Mouse (Mus musculus): ENCODE data around the gene Atp1b1.

The Atp1b1 gene

DNA sequence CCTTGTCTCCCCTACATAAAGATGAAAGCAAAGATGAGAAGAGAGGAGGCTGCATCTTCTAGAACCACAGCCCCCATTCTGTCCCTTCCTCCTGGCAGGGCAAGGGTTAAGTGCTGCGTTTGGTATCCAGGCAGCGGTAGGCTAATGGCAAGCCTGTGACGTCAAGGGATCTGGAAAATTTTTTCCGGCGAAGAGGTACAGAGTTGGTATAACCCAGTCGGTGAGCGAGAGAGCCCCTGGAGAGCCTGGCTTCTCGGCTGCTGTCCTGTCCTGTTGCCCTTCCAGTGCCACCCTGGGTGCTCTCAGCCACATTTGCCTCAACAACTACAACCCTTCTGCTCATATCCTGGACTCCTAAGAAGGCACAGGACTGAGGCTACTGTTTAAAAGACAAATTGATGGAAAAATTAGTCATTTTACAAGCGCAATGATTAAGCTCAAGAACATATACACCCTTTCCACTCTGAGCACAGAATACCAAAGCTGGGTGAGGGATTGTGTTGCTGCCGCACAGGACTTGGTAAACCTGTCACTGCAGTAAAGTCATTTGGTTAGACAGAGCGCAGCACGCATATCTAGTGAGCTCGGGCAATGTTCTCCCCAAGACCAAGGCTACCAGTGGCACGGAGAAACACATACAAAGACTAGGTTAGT lies 3.3 kb downstream of the Atp1b1 start:
- TF ChIP-seq GATA4 (IDR thresholded peaks at IDR 0.05; ENCODE audit: insufficient replicate concordance, low read length): no peak

DNA sequence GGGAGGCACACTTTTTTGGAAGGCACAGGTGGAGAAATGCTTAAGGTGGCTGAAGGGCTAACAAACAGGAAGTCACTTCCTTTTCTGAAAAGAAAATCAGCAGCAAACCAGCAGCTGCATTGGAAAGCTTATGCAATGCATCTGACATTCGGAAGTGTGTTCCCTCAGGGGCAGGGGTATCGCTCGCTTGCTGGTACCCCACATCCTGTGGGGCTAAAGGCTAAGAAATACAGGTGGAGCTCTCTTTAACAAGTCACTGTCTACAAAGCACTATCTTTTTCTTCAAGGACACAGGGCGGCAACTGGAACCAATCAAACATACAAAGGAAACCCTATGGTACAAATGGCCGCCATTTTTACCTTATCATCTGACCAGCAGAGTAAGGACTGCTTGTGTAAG lies 4.4 kb downstream of the Atp1b1 start:
- TF ChIP-seq GATA4 (IDR thresholded peaks at IDR 0.05; ENCODE audit: insufficient replicate concordance, low read length): no peak

DNA sequence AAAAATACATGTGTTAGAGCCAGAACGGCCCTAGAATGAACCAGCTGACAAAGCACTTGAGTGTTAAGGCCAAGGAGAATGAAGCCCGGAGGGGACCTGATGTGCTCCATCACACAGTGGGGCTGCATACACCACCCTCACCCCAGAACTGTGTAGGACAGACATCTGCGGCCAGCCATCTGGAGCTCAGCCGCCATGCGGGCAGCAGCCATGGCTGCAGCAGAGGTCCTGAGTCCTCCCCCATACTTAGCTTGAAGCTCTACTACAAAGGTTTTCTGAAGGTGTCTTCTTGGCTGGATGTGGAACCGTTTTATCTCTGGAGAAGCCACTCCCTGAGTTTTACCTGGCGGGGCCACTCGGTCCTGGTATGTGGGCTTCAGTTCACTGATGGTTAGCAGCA lies 5.0 kb downstream of the Atp1b1 start:
- no peak for TF ChIP-seq GATA4 (IDR thresholded peaks at IDR 0.05; ENCODE audit: insufficient replicate concordance, low read length)

DNA sequence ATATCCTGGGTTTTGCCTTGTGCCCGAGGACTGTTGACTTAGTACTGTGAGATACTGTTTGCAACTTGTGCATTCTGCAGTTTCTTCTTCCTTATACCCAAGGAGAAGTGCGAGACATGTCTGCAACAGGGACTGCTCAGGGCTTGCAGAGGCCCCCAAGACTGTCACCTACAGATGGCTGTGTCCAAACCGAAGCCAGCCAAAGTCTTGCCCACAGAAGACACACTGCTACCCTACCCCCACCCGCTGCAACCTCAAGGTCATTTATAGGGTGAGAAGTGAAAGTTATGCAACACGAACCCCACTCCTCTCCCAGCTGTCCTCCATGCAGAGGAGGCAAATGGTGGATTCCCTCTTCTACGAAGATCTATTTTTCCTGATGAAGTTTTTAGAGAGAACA lies 5.6 kb downstream of the Atp1b1 start:
- TF ChIP-seq GATA4 (IDR thresholded peaks at IDR 0.05; ENCODE audit: insufficient replicate concordance, low read length): no peak

DNA sequence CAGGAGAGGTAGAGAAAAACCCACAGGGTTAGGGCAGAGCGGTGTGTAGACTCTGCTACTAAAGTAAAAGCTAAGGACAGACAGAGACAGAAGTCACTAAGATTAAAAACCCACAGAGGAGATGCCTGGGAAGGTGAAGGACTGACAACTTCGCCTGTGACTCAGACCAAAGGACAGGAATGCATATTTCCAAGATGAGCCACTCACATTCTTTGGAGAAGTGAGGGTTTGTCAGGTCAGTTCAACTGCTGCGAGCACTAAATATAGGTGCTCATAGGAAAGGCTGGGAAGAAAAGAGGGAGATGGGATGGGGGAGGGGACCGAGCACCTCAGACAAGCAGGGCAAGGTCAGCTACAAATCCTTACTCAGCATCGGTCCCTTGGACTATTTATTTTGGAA lies 6.8 kb downstream of the Atp1b1 start:
- no peak for TF ChIP-seq GATA4 (IDR thresholded peaks at IDR 0.05; ENCODE audit: insufficient replicate concordance, low read length)

DNA sequence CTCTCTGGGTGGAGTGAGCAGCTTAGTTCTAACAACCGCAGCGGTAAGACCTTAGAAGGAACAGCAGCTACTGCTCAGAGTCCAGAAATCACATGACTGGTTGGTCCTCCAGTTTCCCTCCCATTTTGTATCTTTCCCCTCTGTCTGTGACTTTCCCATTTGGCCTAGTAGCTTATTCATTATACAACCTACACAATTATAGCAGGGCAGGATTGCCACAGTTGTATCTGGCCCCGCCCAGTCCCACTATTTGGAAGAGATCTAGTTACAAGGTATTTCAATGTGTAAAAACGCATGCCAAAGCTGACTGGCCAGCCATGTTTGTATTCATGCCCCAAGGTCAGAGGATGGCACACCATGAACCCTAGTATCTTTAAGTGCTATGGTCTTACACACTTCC lies 7.5 kb downstream of the Atp1b1 start:
- no peak for TF ChIP-seq GATA4 (IDR thresholded peaks at IDR 0.05; ENCODE audit: insufficient replicate concordance, low read length)

DNA sequence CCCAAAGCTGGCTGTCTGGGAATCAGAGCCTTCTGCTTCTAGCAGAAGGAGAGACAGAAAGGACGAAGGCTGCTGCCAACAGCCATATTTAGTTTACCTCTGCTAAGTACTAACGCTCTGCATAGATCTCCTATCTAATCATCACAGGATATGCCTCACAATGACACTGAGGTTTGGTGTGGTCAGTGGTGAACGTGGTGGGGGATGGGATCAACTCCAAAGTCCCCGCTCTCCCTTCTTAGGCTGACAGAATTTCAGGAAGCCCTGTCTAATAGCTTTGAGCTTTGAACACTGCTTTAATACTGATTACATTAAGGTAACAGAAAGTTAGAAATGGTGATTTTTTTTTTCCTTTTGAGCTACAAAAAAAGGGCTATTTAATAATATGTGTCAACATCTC lies 7.9 kb downstream of the Atp1b1 start:
- no peak for TF ChIP-seq GATA4 (IDR thresholded peaks at IDR 0.05; ENCODE audit: insufficient replicate concordance, low read length)

DNA sequence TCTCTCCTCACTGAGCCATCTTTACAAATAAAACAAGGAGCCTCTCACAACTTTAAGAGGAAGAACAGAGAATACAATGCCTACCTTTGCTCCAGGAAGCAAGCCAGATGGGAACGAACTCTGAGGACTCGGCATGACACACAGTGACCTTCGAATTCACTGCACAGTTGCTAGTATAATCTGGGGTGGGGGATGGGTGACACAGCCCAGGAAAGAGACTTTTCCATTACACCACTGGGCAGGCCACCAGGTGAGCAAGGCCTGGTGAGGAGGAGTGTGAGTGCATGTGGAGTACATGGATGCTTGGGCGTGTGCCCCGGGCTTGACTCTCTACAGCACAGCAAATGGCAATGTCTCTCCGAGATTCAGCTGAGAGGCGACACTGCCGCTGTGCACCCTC lies 8.5 kb downstream of the Atp1b1 start:
- TF ChIP-seq GATA4 (IDR thresholded peaks at IDR 0.05; ENCODE audit: insufficient replicate concordance, low read length): no peak

DNA sequence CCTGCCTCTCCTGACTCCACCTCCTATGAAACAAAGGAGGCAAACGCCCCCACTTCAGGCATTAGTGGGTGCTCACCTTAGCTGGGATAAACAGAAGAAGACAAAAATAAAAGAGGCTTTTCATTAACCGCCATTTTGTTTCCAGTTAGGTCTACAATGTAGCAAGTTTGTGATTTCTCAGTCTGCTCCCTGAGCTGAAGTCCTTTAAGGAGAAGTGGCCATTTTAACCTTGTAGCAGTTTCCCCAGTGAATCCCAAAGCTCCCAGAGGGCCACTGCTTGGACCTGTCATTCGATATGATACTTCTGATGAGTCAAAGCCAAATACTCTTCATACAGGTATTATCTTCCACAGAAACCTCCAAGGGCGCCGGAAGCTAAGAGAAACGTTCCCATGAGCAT lies 10.6 kb downstream of the Atp1b1 start:
- no peak for TF ChIP-seq GATA4 (IDR thresholded peaks at IDR 0.05; ENCODE audit: insufficient replicate concordance, low read length)

DNA sequence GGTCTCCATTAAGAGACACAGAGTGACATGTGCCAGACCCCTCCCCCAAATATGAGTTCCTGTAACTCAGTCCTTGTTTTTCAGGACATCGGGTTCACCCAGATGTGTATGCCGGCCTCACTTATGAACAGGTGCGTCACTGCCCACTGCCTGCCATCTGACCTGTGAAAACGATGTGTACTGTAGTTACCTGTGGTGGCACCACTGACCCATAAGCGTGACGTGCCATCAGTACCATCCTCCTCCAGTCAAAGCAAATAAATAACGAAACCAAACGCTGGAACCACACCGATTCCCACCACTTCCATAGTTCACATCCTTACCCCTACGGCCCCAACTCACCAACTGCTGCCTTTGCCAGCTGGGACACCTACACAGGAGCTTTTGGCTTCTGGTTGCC lies 11.6 kb downstream of the Atp1b1 start:
- no peak for TF ChIP-seq GATA4 (IDR thresholded peaks at IDR 0.05; ENCODE audit: insufficient replicate concordance, low read length)

DNA sequence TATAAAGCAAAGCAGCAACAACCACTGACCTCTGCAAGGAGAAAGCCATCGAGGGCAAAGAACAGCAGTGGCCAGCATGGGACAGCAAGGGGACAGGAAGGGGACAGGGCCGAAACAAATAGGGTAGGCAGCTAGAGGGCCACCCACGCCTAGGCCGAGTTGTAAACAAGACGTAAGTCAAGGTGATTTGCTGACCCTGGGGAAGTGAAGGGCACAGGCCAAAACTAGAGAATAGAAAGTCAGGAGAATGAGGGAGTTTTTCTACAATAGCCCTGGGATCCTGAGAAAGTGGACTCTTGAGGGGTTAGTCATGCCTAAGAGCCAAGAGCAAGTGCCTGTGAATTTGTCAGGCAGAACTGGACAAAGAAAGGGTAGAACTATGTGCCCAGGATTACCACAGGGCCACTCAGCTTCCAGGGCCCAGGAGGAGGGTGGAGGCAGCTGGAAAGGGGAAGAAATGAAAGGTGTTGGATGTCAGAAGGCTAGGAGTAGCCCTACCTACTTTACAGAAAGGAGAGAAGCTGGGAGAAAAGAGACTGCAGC lies 12.5 kb downstream of the Atp1b1 start:
- no peak for TF ChIP-seq GATA4 (IDR thresholded peaks at IDR 0.05; ENCODE audit: insufficient replicate concordance, low read length)

DNA sequence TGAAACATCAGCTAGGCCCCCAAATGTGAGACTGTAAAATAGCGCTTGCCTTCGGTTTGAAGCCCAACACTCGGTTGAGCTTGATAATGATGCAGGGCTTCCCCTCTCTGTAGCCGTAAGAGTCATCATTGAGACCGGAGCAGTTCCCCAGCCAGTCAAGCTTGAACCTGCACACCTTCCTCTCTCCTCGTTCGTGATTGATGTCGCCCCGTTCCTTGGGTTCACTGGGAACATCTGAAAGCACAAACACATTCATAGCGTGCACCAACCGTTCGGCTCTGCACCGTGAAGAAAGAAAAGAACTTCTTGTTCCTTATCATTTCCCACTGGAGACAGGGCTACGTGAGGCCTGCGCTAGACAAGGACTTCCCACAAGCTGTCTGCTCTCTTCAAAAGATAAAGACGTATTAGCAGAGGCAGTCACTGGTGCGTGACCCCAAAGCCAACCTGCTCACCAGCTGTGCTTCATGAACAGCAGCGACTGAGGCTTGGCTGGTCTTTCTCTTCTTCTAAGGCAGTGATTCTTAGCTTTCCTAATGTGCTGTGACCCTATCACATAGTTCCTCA lies 16.7 kb downstream of the Atp1b1 start:
- TF ChIP-seq GATA4 (IDR thresholded peaks at IDR 0.05; ENCODE audit: insufficient replicate concordance, low read length): no peak

DNA sequence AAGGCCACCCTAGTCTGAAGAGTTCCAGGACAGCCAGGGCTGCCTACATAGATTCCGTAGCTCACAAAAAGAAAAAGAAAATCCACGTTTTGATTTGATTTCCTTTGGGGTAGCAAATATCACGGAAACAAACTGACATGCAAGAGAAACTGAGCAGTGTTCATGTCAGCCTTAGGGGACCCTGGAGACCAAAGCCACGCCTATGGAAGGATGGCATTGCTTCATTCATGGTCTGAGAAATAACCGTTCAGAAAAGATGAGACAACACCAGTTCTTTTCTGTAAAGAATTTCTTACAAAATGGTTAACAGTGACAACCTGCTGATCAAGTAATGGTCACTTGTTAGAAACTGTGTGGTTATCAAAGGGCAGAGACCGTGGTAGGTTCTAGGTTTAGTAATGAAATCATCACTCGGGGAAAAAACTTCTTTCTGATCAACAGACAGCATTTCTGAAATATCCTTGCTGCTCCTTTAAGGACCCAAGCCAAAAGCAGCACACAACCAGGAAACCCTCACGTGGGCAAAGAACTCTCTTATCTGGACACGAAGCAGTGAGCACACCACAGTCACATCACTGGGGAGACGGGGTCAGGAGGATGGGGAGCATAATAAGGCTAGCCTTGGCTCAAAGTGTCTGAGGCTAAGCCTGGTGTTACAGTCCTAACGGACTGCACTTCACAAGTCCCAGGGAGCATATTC lies 17.3 kb downstream of the Atp1b1 start:
- no peak for TF ChIP-seq GATA4 (IDR thresholded peaks at IDR 0.05; ENCODE audit: insufficient replicate concordance, low read length)

DNA sequence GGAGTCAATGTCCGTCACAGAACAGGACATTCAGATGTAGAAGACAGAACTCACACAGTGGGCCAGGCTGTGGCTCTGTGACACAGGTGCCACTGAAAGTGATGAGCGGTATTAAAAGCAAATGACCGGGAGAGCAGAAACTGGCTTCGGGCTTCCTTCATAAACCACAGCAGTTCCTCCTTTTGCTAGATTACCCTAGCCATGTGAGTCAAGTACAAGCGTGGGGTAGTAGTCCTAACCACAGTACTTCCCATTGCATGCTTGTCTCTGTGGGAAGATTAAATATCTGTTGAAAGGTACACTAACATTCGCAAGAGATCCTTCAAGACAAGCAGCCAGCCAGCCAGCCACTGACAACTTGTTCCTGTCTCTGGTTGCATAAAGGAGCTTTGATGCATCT lies 17.9 kb downstream of the Atp1b1 start:
- TF ChIP-seq GATA4 (IDR thresholded peaks at IDR 0.05; ENCODE audit: insufficient replicate concordance, low read length): no peak

DNA sequence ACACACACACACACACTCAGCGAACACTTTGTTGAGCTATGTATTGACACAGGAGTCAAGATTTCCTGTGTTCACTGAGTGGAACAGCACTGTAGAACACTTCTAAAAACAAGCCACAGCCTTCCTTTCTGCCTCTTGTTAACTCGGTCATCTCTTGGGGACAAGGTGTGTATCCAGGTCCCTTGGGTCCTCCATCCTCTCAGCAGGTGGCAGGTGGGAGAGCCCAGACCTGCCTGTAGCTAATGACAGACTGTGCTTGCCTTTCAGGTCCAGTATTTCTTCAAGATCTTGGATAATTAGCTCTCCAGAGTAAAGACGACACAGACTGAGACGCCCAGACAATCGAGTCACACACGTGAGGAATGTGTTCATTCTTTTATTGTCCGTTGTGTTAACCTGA lies 21.4 kb downstream of the Atp1b1 start:
- no peak for TF ChIP-seq GATA4 (IDR thresholded peaks at IDR 0.05; ENCODE audit: insufficient replicate concordance, low read length)

DNA sequence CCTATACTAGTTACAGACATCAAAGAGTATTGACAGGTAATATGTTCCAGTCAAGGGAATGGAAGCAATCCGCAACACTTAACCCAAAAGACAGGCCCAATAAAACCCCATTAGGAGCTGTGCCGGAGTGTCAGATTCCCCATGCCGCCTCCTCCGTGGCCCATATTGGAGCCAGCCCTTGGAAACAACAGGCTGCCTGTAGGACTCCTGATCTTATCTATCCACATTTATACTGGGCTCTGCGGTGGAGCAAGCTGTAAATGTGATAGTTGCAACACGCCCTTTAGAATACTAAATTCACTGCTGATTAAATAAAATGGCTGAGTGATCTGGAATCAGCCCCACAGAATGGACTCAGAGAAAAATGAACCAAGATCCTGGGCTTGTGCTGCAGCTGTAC lies 24.1 kb downstream of the Atp1b1 start:
- no peak for TF ChIP-seq GATA4 (IDR thresholded peaks at IDR 0.05; ENCODE audit: insufficient replicate concordance, low read length)

Data from liver, adult (tissue).